Mouse (Mus musculus) megakaryocyte, embryonic 14.5 days (primary cell): Measurements from ENCODE around the gene Cetn3. TPM values are rescaled to one million over a fixed set of nuclear protein-coding genes. Genes with fewer than 3 reads are reported as not detected.

ENCODE experiments used
- H3K27me3 ChIP-seq: replicated peaks from 2 replicates; pipeline ENCODE3; 2012; ENCODE audit warnings: inconsistent platforms
- H3K36me3 ChIP-seq: replicated peaks from 2 replicates; pipeline ENCODE3; 2012; ENCODE audit warnings: low read length, inconsistent platforms, mixed read lengths
- H3K4me1 ChIP-seq: 2 replicates; pipeline ENCODE4 v1.6.1; 2012; ENCODE audit warnings: inconsistent platforms
- H3K4me3 ChIP-seq: replicated peaks from 2 replicates; pipeline ENCODE3; 2012; ENCODE audit warnings: moderate library complexity, mild to moderate bottlenecking, inconsistent platforms
- H3K9me3 ChIP-seq: 2 replicates; pipeline ENCODE4 v1.6.1; 2012; ENCODE audit warnings: inconsistent platforms
- FLI1 ChIP-seq: IDR thresholded peaks from 2 replicates; pipeline ENCODE4 v1.6.1; 2012; ENCODE audit warnings: low read length, inconsistent platforms, mixed read lengths
- GATA1 ChIP-seq: IDR thresholded peaks from 3 replicates; pipeline ENCODE4 v1.6.1; 2012; ENCODE audit warnings: mixed read lengths, low read length, inconsistent platforms, borderline replicate concordance
- polyA plus RNA-seq: library from polyadenylated mRNA; stranded (reverse); fragments of >175 nt; gene quantifications from 2 replicates; pipeline ENCODE4 v1.2.3, GENCODE M21; 2012; ENCODE audit warnings: low replicate concordance; ENCODE audit not compliant: insufficient read depth

Cetn3 gene
- polyA plus RNA-seq, 1 experiment, result 6.0 TPM

GRCm38 (mm10) chr13:81764173-81764572 is 18.7 kb upstream of the Cetn3 start:
- Histone ChIP-seq H3K27me3 (no peaks in the 10 kb centered on the region), H3K9me3 (no peaks in the 10 kb centered on the region), H3K36me3 (no peaks in the 10 kb centered on the region), H3K4me3 (no peak overlapping the region), H3K4me1 (peaks cover 22% of the 10 kb centered on the region)
- TF ChIP-seq GATA1, result no peak
- TF ChIP-seq FLI1, result no peak

- no peaks in the 10 kb centered on the region for H3K9me3 ChIP-seq
- H3K4me3 ChIP-seq, result no peak overlapping the region
- H3K4me1 ChIP-seq, result peaks cover 15% of the 10 kb centered on the region
- TF ChIP-seq FLI1 (no peak), GATA1 (no peak)
- H3K36me3 ChIP-seq, result no peaks in the 10 kb centered on the region
- no peaks in the 10 kb centered on the region for H3K27me3 ChIP-seq
These were observed 15.7 kb upstream of the Cetn3 start for GRCm38 (mm10) chr13:81767038-81767659.

GRCm38 (mm10) chr13:81776217-81776616 is 6.7 kb upstream of the Cetn3 start:
- Histone ChIP-seq H3K36me3 (peaks cover 4% of the 10 kb centered on the region), H3K4me3 (no peak overlapping the region), H3K4me1 (peaks cover 15% of the 10 kb centered on the region), H3K9me3 (no peaks in the 10 kb centered on the region), H3K27me3 (no peaks in the 10 kb centered on the region)
- no peak for TF ChIP-seq GATA1
- no peak for TF ChIP-seq FLI1

- H3K4me1 ChIP-seq, result peaks cover 30% of the 10 kb centered on the region
- no peak for TF ChIP-seq FLI1
- peaks cover 33% of the 10 kb centered on the region for H3K36me3 ChIP-seq
- no peaks in the 10 kb centered on the region for H3K27me3 ChIP-seq
- peak overlapping the region; percentile 97 for H3K4me3 ChIP-seq
- H3K9me3 ChIP-seq, result no peaks in the 10 kb centered on the region
These were observed 402 bp upstream of the Cetn3 start for GRCm38 (mm10) chr13:81782475-81782874.

- Histone ChIP-seq H3K4me1 (peaks cover 30% of the 10 kb centered on the region), H3K9me3 (no peaks in the 10 kb centered on the region), H3K36me3 (peaks cover 44% of the 10 kb centered on the region), H3K27me3 (no peaks in the 10 kb centered on the region), H3K4me3 (peak overlapping the region; percentile 97)
- TF ChIP-seq GATA1 (no peak), FLI1 (no peak)
These were observed 797 bp downstream of the Cetn3 start for GRCm38 (mm10) chr13:81783405-81784342.

GRCm38 (mm10) chr13:81785766-81786480 is 3.0 kb downstream of the Cetn3 start:
- no peaks in the 10 kb centered on the region for H3K9me3 ChIP-seq
- TF ChIP-seq FLI1 (no peak), GATA1 (no peak)
- H3K4me3 ChIP-seq, result no peak overlapping the region
- H3K36me3 ChIP-seq, result peaks cover 58% of the 10 kb centered on the region
- no peaks in the 10 kb centered on the region for H3K27me3 ChIP-seq
- H3K4me1 ChIP-seq, result peaks cover 30% of the 10 kb centered on the region

- H3K4me3 ChIP-seq, result no peak overlapping the region
- no peaks in the 10 kb centered on the region for H3K9me3 ChIP-seq
- H3K36me3 ChIP-seq, result peaks cover 81% of the 10 kb centered on the region
- H3K4me1 ChIP-seq, result peaks cover 17% of the 10 kb centered on the region
- TF ChIP-seq GATA1 (no peak), FLI1 (no peak)
- H3K27me3 ChIP-seq, result no peaks in the 10 kb centered on the region
These were observed 7.3 kb downstream of the Cetn3 start for GRCm38 (mm10) chr13:81790160-81790559.

GRCm38 (mm10) chr13:81791861-81792260 is 9.0 kb downstream of the Cetn3 start:
- peaks cover 68% of the 10 kb centered on the region for H3K36me3 ChIP-seq
- H3K27me3 ChIP-seq, result no peaks in the 10 kb centered on the region
- no peaks in the 10 kb centered on the region for H3K9me3 ChIP-seq
- no peak overlapping the region for H3K4me3 ChIP-seq
- TF ChIP-seq FLI1 (no peak), GATA1 (no peak)
- H3K4me1 ChIP-seq, result peaks cover 9% of the 10 kb centered on the region

- H3K4me1 ChIP-seq, result peaks cover 7% of the 10 kb centered on the region
- no peaks in the 10 kb centered on the region for H3K27me3 ChIP-seq
- H3K9me3 ChIP-seq, result no peaks in the 10 kb centered on the region
- H3K4me3 ChIP-seq, result no peak overlapping the region
- no peak for TF ChIP-seq GATA1
- no peak for TF ChIP-seq FLI1
- peaks cover 57% of the 10 kb centered on the region for H3K36me3 ChIP-seq
These were observed 11.0 kb downstream of the Cetn3 start for GRCm38 (mm10) chr13:81793850-81794249.
